Mouse (Mus musculus): ENCODE measurements around the gene Prkce.

GRCm38 (mm10) chr17:86437516-86438277 lies 270.1 kb downstream of the Prkce start:
- no peak for TF ChIP-seq CTCF (IDR thresholded peaks at IDR 0.05; ENCODE audit: low read depth)
- 0 out of 2 replicates have a peak, but pooled peaks have one; percentile 5 for TF ChIP-seq EP300 (IDR thresholded peaks at IDR 0.05; ENCODE audit: low read depth)
